Mouse (Mus musculus): ENCODE measurements around the gene Plac1.

DNA sequence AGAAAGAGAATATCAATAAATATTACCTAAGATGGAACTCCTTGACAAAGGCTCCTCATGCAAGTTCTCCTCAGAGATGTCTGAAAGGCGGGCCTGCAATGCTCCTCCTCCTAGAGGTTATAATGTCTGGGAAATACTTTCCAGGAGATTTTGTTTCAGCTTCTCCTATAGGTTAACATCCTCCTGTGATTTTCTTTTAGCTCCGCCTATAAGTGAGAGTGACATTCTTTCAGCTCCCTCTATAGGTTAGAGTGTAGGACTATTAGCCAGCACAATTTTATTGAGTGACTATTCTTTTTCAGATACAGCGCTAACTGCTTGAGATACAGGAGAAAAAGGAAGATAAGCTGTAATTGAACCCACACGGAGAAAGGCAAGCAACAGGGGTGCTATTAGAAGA lies at the start of gene Plac1:
- TF ChIP-seq POLR2A (IDR thresholded peaks at IDR 0.05; ENCODE audit: extremely low read depth, insufficient read depth, low read length) (no peak), CTCF (IDR thresholded peaks at IDR 0.05; ENCODE audit: extremely low read depth, insufficient read depth, low read length) (no peak)

Measured in cortical plate, adult 2 months (tissue).